Comparison of ENCODE assay signal across 8 mouse cellular contexts in genomic region chr1:135248434-135248850, GRCm38 (mm10). TPM values are rescaled to one million over a fixed set of nuclear protein-coding genes. Genes with fewer than 3 reads are reported as not detected.
DNase-seq lines count a peak whose midpoint lies in the region; ATAC-seq and TF ChIP-seq lines count a peak whose summit lies in the region.

No protein-coding gene starts in this region.

- H3K27ac ChIP-seq in forebrain, postnatal 0 days (ENCODE audit: low read depth, low read length) = peak overlapping the region; percentile 79
- no peak overlapping the region for H3K27ac ChIP-seq in limb, embryonic 13.5 days
- no peak overlapping the region for H3K27ac ChIP-seq in neural tube, embryonic 11.5 days (ENCODE audit: low read depth, low read length)

- H3K36me3 ChIP-seq in forebrain, postnatal 0 days (ENCODE audit: insufficient read depth) = no peaks in the 10 kb centered on the region
- H3K36me3 ChIP-seq in limb, embryonic 13.5 days = no peaks in the 10 kb centered on the region
- H3K36me3 ChIP-seq in neural tube, embryonic 11.5 days (ENCODE audit: control insufficient read depth, insufficient read depth, low read length) = no peaks in the 10 kb centered on the region

- DNase-seq in A20 (ENCODE audit: low read depth, low spot score) = peak; percentile 47
- peak; percentile 42 for DNase-seq in cerebellum, adult 11 months
- DNase-seq in forebrain, postnatal 0 days = peak; percentile 77
- peak; percentile 87 for DNase-seq in kidney, postnatal 10 days
- DNase-seq in neural tube, embryonic 11.5 days (ENCODE audit: low spot score) = peak; percentile 39

- no peaks in the 10 kb centered on the region for H3K27me3 ChIP-seq in forebrain, postnatal 0 days (ENCODE audit: insufficient read depth, low read length)
- peaks cover 17% of the 10 kb centered on the region; the same call in 1 of the 2 replicates for H3K27me3 ChIP-seq in limb, embryonic 13.5 days
- no peaks in the 10 kb centered on the region for H3K27me3 ChIP-seq in neural tube, embryonic 11.5 days (ENCODE audit: control insufficient read depth, insufficient read depth, low read length)

- peak overlapping the region; percentile 66 for H3K4me2 ChIP-seq in forebrain, postnatal 0 days (ENCODE audit: low read depth)
- peak overlapping the region; percentile 55 for H3K4me2 ChIP-seq in limb, embryonic 13.5 days (replicated peaks)
- peak overlapping the region; percentile 37 for H3K4me2 ChIP-seq in neural tube, embryonic 11.5 days (ENCODE audit: low read depth)

- peak overlapping the region; percentile 49 for H3K9ac ChIP-seq in forebrain, postnatal 0 days
- no peak overlapping the region for H3K9ac ChIP-seq in limb, embryonic 13.5 days
- peak overlapping the region; percentile 18; the same call in 1 of the 2 replicates for H3K9ac ChIP-seq in neural tube, embryonic 11.5 days (ENCODE audit: low read length)

- peak overlapping the region; percentile 43 for H3K4me3 ChIP-seq in forebrain, postnatal 0 days (ENCODE audit: low read depth, low read length)
- peak overlapping the region; percentile 30 for H3K4me3 ChIP-seq in limb, embryonic 13.5 days
- H3K4me3 ChIP-seq in neural tube, embryonic 11.5 days (ENCODE audit: low read depth, low read length) = peak overlapping the region; percentile 20

- TF ChIP-seq CTCF in forebrain, postnatal 0 days (IDR thresholded peaks at IDR 0.05; ENCODE audit: low read depth) = no peak

- H3K9me3 ChIP-seq in forebrain, postnatal 0 days (ENCODE audit: low read length) = no peaks in the 10 kb centered on the region
- no peaks in the 10 kb centered on the region for H3K9me3 ChIP-seq in limb, embryonic 13.5 days
- no peaks in the 10 kb centered on the region for H3K9me3 ChIP-seq in neural tube, embryonic 11.5 days (ENCODE audit: control insufficient read depth, low read length)

- 3% methylated on average over 15 of the region's 15 CpGs for WGBS in forebrain, postnatal 0 days
- 5% methylated on average over 15 of the region's 15 CpGs for WGBS in limb, embryonic 13.5 days
- 4% methylated on average over 15 of the region's 15 CpGs for WGBS in neural tube, embryonic 11.5 days

- no peaks in the 10 kb centered on the region for H3K4me1 ChIP-seq in forebrain, postnatal 0 days (ENCODE audit: insufficient read depth)
- peaks cover 17% of the 10 kb centered on the region for H3K4me1 ChIP-seq in limb, embryonic 13.5 days
- H3K4me1 ChIP-seq in neural tube, embryonic 11.5 days (ENCODE audit: control insufficient read depth, insufficient read depth, low read length) = no peaks in the 10 kb centered on the region

- peak; percentile 97 for ATAC-seq in forebrain, postnatal 0 days
- ATAC-seq in limb, embryonic 13.5 days (ENCODE audit: low FRiP score, low read depth) = peak; percentile 64; the same call in 1 of the 2 replicates
- no peak for ATAC-seq in neural tube, embryonic 11.5 days (ENCODE audit: insufficient read depth, low FRiP score, low TSS enrichment)
- ATAC-seq in CD4-positive, CD25-positive, alpha-beta regulatory T cell, adult 4 months = no peak
- ATAC-seq in erythroid progenitor cell, adult 5-6 weeks (replicated peaks; ENCODE audit: low FRiP score, poor library complexity, severe bottlenecking) = no peak

RNA-seq across cellular contexts. Expression of gene Elf3, which starts 9.9 kb away (rescaled TPM):
- 0.08 TPM in 1 of 2 replicates, not detected in the other for total RNA-seq in forebrain, postnatal 0 days (2014; rRNA removed)
- 0.21 and 0.31 TPM in 2 replicates for polyA plus RNA-seq in forebrain, postnatal 0 days (2015; fragmentation: Nextera tagmentation; extraction: Ambion mirVana)
- 3.4 and 4.2 TPM in 2 replicates for polyA plus RNA-seq in limb, embryonic 13.5 days (2015; fragmentation: Nextera tagmentation; extraction: Ambion mirVana)
- polyA plus RNA-seq in neural tube, embryonic 11.5 days (2014; fragmentation: Nextera tagmentation; extraction: Ambion mirVana) = 1.2 and 1.4 TPM in 2 replicates
- not detected for polyA plus RNA-seq in CD4-positive, CD25-positive, alpha-beta regulatory T cell, adult 4 months (2017; shearing (Covaris generic))
- not detected in 2 replicates for total RNA-seq in erythroid progenitor cell, adult 5-6 weeks (2015; ENCODE audit: low replicate concordance)
- total RNA-seq in erythroid progenitor cell, adult 5-6 weeks (2017; ENCODE audit: low replicate concordance) = not detected in 2 replicates

RNA-seq across cellular contexts. Expression of gene Rnpep, which starts 35.4 kb away (rescaled TPM):
- 61.6 and 63.9 TPM in 2 replicates for total RNA-seq in forebrain, postnatal 0 days (2014; rRNA removed)
- 43.5 and 49.2 TPM in 2 replicates for polyA plus RNA-seq in forebrain, postnatal 0 days (2015; fragmentation: Nextera tagmentation; extraction: Ambion mirVana)
- polyA plus RNA-seq in limb, embryonic 13.5 days (2015; fragmentation: Nextera tagmentation; extraction: Ambion mirVana) = 93.3 and 95.3 TPM in 2 replicates
- 106 and 112 TPM in 2 replicates for polyA plus RNA-seq in neural tube, embryonic 11.5 days (2014; fragmentation: Nextera tagmentation; extraction: Ambion mirVana)
- polyA plus RNA-seq in CD4-positive, CD25-positive, alpha-beta regulatory T cell, adult 4 months (2017; shearing (Covaris generic)) = 10 to 100 TPM; 34.5 to 45.6 TPM
- total RNA-seq in erythroid progenitor cell, adult 5-6 weeks (2015; ENCODE audit: low replicate concordance) = 15.5 and 15.9 TPM in 2 replicates
- total RNA-seq in erythroid progenitor cell, adult 5-6 weeks (2017; ENCODE audit: low replicate concordance) = 11.9 and 14.6 TPM in 2 replicates

Comparison
In these comparisons a context has a peak if more than half of its experiments do, and no peak if none do; other contexts are left out.
1. ATAC-seq: peak in forebrain, postnatal 0 days (single experiment) and limb, embryonic 13.5 days (single experiment); none in neural tube, embryonic 11.5 days (single experiment), CD4-positive, CD25-positive, alpha-beta regulatory T cell, adult 4 months (single experiment) and erythroid progenitor cell, adult 5-6 weeks (single experiment).
2. Peak in every context shown above with its lines, with median percentiles within 50 percentile points of each other: DNase-seq, H3K4me2 ChIP-seq and H3K4me3 ChIP-seq.